Comparison of ENCODE assay signal across 9 mouse cellular contexts in the genomic region with DNA sequence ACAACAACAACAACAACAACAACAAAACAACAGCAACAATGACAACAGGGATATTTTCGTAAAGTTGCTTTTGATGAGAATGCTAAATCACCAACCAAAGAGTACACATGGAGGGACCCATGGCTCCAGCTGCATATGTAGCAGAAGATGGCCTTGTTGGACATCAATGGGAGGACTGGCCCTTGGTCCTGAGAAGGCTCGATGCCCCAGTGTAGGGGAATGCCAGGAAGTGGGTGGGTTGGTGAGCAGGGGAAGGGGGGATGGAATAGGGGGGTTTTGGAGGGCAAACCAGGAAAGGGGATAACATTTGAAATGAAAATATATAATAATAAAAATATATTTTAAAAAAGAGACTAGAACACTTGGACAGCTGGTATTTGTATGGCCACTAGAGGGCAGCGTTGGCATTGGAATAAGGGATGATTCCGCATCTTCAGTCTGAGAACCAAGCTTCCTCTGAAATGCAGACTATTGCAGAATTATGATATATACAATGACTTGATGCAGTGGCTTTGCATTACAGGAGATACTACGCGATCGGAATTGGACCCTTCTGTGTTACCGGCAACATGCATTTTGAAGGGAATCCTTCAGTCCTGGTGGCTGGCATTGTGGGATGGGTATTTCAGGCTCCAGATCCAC.
DNase-seq lines count a peak whose midpoint lies in the region; ATAC-seq and TF ChIP-seq lines count a peak whose summit lies in the region.
"Had no signal": no experiment of that assay in that cellular context is flagged by ENCODE, and none has a peak within 500 bp of the region (broad histone marks: within the 10 kb centered on the region; RNA-seq: fewer than 3 reads in every experiment).

No protein-coding gene starts in this region.

- TF ChIP-seq CTCF in liver, embryonic 14.5 days (IDR thresholded peaks at IDR 0.05; ENCODE audit: low read depth) = peak; percentile 53

- no peaks in the 10 kb centered on the region for H3K9me3 ChIP-seq in liver, embryonic 14.5 days (ENCODE audit: control insufficient read depth, low read length)

- no peak overlapping the region for H3K4me2 ChIP-seq in liver, embryonic 14.5 days (ENCODE audit: low read depth)

- peak; percentile 86 for DNase-seq in 3T3-L1 (ENCODE audit: low read depth, low spot score)
- DNase-seq in Muller cell, postnatal 12 days (ENCODE audit: inconsistent ontology term) = peak; percentile 19
- DNase-seq in cerebellum, postnatal 10 days = peak; percentile 89 to 94
- DNase-seq in frontal cortex, adult 2 months (ENCODE audit: extremely low spot score in 1 of 2, low spot score in 1 of 2) = peak; percentile 28 to 91
- DNase-seq in kidney, postnatal 36 days = peak; percentile 58 to 85
- DNase-seq in liver, embryonic 14.5 days (ENCODE audit: low read depth in 3 of 3, low spot score in 3 of 3) = peak in 2 of 3 experiments; percentile 3 to 4
- DNase-seq in ovary, postnatal 14 days (ENCODE audit: low spot score) = peak; percentile 64
- peak; percentile 22 for DNase-seq in urinary bladder, adult 2 months (ENCODE audit: low spot score)

- no peak overlapping the region for H3K27ac ChIP-seq in liver, embryonic 14.5 days

- ATAC-seq in liver, embryonic 14.5 days (ENCODE audit: insufficient read depth) = no peak

- 34% methylated on average over 8 of the region's 8 CpGs for WGBS in liver, embryonic 14.5 days (ENCODE audit: insufficient replicate concordance)

- TF ChIP-seq EP300 in liver, embryonic 14.5 days (IDR thresholded peaks at IDR 0.05; ENCODE audit: low read depth) = no peak

- H3K36me3 ChIP-seq in liver, embryonic 14.5 days (replicated peaks; ENCODE audit: control insufficient read depth, insufficient read depth, low read depth) = no peaks in the 10 kb centered on the region

- no peak overlapping the region for H3K9ac ChIP-seq in liver, embryonic 14.5 days (replicated peaks)

- no peaks in the 10 kb centered on the region for H3K27me3 ChIP-seq in liver, embryonic 14.5 days (ENCODE audit: control insufficient read depth, insufficient read depth, low read length)

- no peaks in the 10 kb centered on the region for H3K4me1 ChIP-seq in liver, embryonic 14.5 days (replicated peaks; ENCODE audit: control insufficient read depth in 2 of 2, insufficient read depth in 2 of 2, low read length in 1 of 2)

- H3K4me3 ChIP-seq in liver, embryonic 14.5 days (ENCODE audit: insufficient read depth in 1 of 2, low read depth in 2 of 2, low read length in 2 of 2) = no peak overlapping the region
- H3K4me3 ChIP-seq: erythroblast, embryonic 14.5 days had no signal

Comparison
In these comparisons a context has a peak if more than half of its experiments do, and no peak if none do; other contexts are left out.
1. DNase-seq: peak in every context shown above with its lines; median percentile 92 in cerebellum, postnatal 10 days; 86 in 3T3-L1; 72 in kidney, postnatal 36 days; 64 in ovary, postnatal 14 days; 60 in frontal cortex, adult 2 months; 22 in urinary bladder, adult 2 months; 19 in Muller cell, postnatal 12 days; 4 in liver, embryonic 14.5 days.